Mouse (Mus musculus): ENCODE results near the gene Oma1. TPM values are rescaled to one million over a fixed set of nuclear protein-coding genes. Genes with fewer than 3 reads are reported as not detected.

Oma1 gene
- total and polyA plus RNA-seq, 2 experiments from 2014 or later: 7.7 to 8.6 TPM

- Histone ChIP-seq H3K9ac (replicated peaks; ENCODE audit: low read length, poor library complexity, severe bottlenecking) (no peak overlapping the region), H3K27me3 (ENCODE audit: insufficient read depth, low read length) (no peaks in the 10 kb centered on the region), H3K27ac (ENCODE audit: low read depth, low read length) (no peak overlapping the region), H3K4me3 (ENCODE audit: low read depth, low read length) (no peak overlapping the region; the same call in 1 of the 2 replicates), H3K9me3 (ENCODE audit: low read length) (no peaks in the 10 kb centered on the region), H3K4me1 (ENCODE audit: insufficient read depth, low read length) (no peaks in the 10 kb centered on the region), H3K36me3 (ENCODE audit: insufficient read depth, low read length) (no peaks in the 10 kb centered on the region), H3K4me2 (ENCODE audit: low read depth, low read length, poor library complexity, severe bottlenecking) (peak overlapping the region; percentile 32)
- DNase-seq (ENCODE audit: low spot score): no peak
- ATAC-seq (ENCODE audit: low FRiP score): no peak
- 20% methylated on average over 17 of the region's 17 CpGs for WGBS
- TF ChIP-seq CTCF (IDR thresholded peaks at IDR 0.05): no peak
Measured at GRCm38 (mm10) chr4:103324688-103325451, 11.3 kb downstream of the Oma1 start.

GRCm38 (mm10) chr4:103326994-103327393 lies 13.4 kb downstream of the Oma1 start:
- WGBS: 73% methylated on average over 3 of the region's 3 CpGs

DNA sequence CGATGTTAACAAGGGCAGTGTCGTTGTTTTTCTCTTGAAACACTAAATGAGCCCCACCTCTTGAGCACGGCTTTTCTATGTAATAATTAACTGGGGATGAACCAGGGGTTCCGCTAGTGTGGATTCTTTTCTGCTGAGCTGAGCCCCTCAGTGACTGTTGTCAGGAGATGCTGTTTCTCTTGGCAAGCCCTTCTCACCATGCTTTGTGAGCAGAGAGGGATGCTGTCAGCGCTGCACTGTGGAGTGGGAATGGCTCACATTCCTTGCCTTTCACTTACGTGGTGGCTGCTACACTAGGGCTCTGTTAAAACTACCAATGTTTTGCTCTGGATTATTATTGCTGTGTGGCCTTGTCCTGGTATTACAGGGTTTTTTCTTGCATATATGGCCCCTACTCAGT lies 15.7 kb downstream of the Oma1 start:
- WGBS: 54% methylated on average over 6 of the region's 6 CpGs
- no peaks in the 10 kb centered on the region for H3K36me3 ChIP-seq (ENCODE audit: insufficient read depth, low read length)
- H3K9ac ChIP-seq (replicated peaks; ENCODE audit: low read length, poor library complexity, severe bottlenecking): no peak overlapping the region
- DNase-seq (ENCODE audit: low spot score) (peak; percentile 46), ATAC-seq (ENCODE audit: low FRiP score) (no peak)
- no peak for TF ChIP-seq CTCF (IDR thresholded peaks at IDR 0.05)
- no peaks in the 10 kb centered on the region for H3K27me3 ChIP-seq (ENCODE audit: insufficient read depth, low read length)
- H3K27ac ChIP-seq (ENCODE audit: low read depth, low read length): no peak overlapping the region
- no peaks in the 10 kb centered on the region for H3K9me3 ChIP-seq (ENCODE audit: low read length)
- no peak overlapping the region for H3K4me2 ChIP-seq (ENCODE audit: low read depth, low read length, poor library complexity, severe bottlenecking)
- H3K4me1 ChIP-seq (ENCODE audit: insufficient read depth, low read length): no peaks in the 10 kb centered on the region
- no peak overlapping the region for H3K4me3 ChIP-seq (ENCODE audit: low read depth, low read length)

More at GRCm38 (mm10) chr4:103326994-103327393, 13.4 kb downstream of the Oma1 start:
- DNase-seq (ENCODE audit: low spot score): no peak
- Histone ChIP-seq H3K4me2 (ENCODE audit: low read depth, low read length, poor library complexity, severe bottlenecking) (no peak overlapping the region), H3K27ac (ENCODE audit: low read depth, low read length) (no peak overlapping the region), H3K4me1 (ENCODE audit: insufficient read depth, low read length) (no peaks in the 10 kb centered on the region), H3K9ac (replicated peaks; ENCODE audit: low read length, poor library complexity, severe bottlenecking) (no peak overlapping the region), H3K9me3 (ENCODE audit: low read length) (no peaks in the 10 kb centered on the region), H3K36me3 (ENCODE audit: insufficient read depth, low read length) (no peaks in the 10 kb centered on the region), H3K27me3 (ENCODE audit: insufficient read depth, low read length) (no peaks in the 10 kb centered on the region), H3K4me3 (ENCODE audit: low read depth, low read length) (no peak overlapping the region)
- ATAC-seq (ENCODE audit: low FRiP score): no peak
- TF ChIP-seq CTCF (IDR thresholded peaks at IDR 0.05): peak; percentile 28

DNA sequence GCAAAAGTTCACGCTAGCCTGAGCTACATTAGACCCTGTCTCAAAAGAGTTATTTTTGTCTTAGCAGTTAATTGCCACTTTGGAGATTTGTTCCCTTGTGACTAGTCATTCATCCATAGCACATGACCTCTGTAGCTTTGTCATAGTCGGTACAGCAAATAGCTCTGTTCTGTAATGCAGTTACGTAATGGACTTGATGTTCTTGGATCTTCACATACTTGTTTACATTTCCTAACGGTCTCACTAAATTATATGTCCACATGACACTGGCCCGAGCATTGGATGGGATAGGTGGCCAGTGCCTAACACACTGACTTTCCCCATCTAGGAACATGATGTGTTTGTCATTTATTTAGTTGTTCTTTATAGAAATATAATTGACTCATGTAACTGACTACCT lies 21.5 kb downstream of the Oma1 start:
- no peaks in the 10 kb centered on the region for H3K9me3 ChIP-seq (ENCODE audit: low read length)
- TF ChIP-seq CTCF (IDR thresholded peaks at IDR 0.05): no peak
- H3K4me2 ChIP-seq (ENCODE audit: low read depth, low read length, poor library complexity, severe bottlenecking): no peak overlapping the region
- no peak for DNase-seq (ENCODE audit: low spot score)
- no peak for ATAC-seq (ENCODE audit: low FRiP score)
- H3K36me3 ChIP-seq (ENCODE audit: insufficient read depth, low read length): no peaks in the 10 kb centered on the region
- WGBS: 93% methylated on average over 5 of the region's 5 CpGs
- H3K27ac ChIP-seq (ENCODE audit: low read depth, low read length): no peak overlapping the region
- H3K27me3 ChIP-seq (ENCODE audit: insufficient read depth, low read length): no peaks in the 10 kb centered on the region
- H3K9ac ChIP-seq (replicated peaks; ENCODE audit: low read length, poor library complexity, severe bottlenecking): no peak overlapping the region
- H3K4me3 ChIP-seq (ENCODE audit: low read depth, low read length): no peak overlapping the region
- no peaks in the 10 kb centered on the region for H3K4me1 ChIP-seq (ENCODE audit: insufficient read depth, low read length)

- no peak overlapping the region for H3K4me2 ChIP-seq (ENCODE audit: low read depth, low read length, poor library complexity, severe bottlenecking)
- no peaks in the 10 kb centered on the region for H3K4me1 ChIP-seq (ENCODE audit: insufficient read depth, low read length)
- ATAC-seq (ENCODE audit: low FRiP score) (no peak), DNase-seq (ENCODE audit: low spot score) (no peak)
- 29% methylated on average over 1 of the region's 1 CpGs for WGBS
- no peak overlapping the region for H3K4me3 ChIP-seq (ENCODE audit: low read depth, low read length)
- H3K36me3 ChIP-seq (ENCODE audit: insufficient read depth, low read length): no peaks in the 10 kb centered on the region
- H3K27me3 ChIP-seq (ENCODE audit: insufficient read depth, low read length): no peaks in the 10 kb centered on the region
- no peak overlapping the region for H3K9ac ChIP-seq (replicated peaks; ENCODE audit: low read length, poor library complexity, severe bottlenecking)
- no peak for TF ChIP-seq CTCF (IDR thresholded peaks at IDR 0.05)
- no peak overlapping the region for H3K27ac ChIP-seq (ENCODE audit: low read depth, low read length)
- H3K9me3 ChIP-seq (ENCODE audit: low read length): no peaks in the 10 kb centered on the region
Measured at GRCm38 (mm10) chr4:103340726-103341125, 27.1 kb downstream of the Oma1 start.

GRCm38 (mm10) chr4:103341620-103342019 lies 28.0 kb downstream of the Oma1 start:
- no peaks in the 10 kb centered on the region for H3K27me3 ChIP-seq (ENCODE audit: insufficient read depth, low read length)
- H3K36me3 ChIP-seq (ENCODE audit: insufficient read depth, low read length): no peaks in the 10 kb centered on the region
- WGBS: 81% methylated on average over 4 of the region's 4 CpGs
- no peak overlapping the region for H3K9ac ChIP-seq (replicated peaks; ENCODE audit: low read length, poor library complexity, severe bottlenecking)
- no peak for ATAC-seq (ENCODE audit: low FRiP score)
- DNase-seq (ENCODE audit: low spot score): no peak
- H3K4me3 ChIP-seq (ENCODE audit: low read depth, low read length): no peak overlapping the region
- H3K9me3 ChIP-seq (ENCODE audit: low read length): no peaks in the 10 kb centered on the region
- no peak for TF ChIP-seq CTCF (IDR thresholded peaks at IDR 0.05)
- no peak overlapping the region for H3K27ac ChIP-seq (ENCODE audit: low read depth, low read length)
- no peak overlapping the region for H3K4me2 ChIP-seq (ENCODE audit: low read depth, low read length, poor library complexity, severe bottlenecking)
- no peaks in the 10 kb centered on the region for H3K4me1 ChIP-seq (ENCODE audit: insufficient read depth, low read length)

Data from midbrain, postnatal 0 days (tissue).